Mouse (Mus musculus): Measurements from ENCODE around the gene Creb3l2. TPM values are rescaled to one million over a fixed set of nuclear protein-coding genes. Genes with fewer than 3 reads are reported as not detected.

Creb3l2 gene
- total and polyA plus RNA-seq, 2 experiments from 2014 or later: 2.0 to 5.0 TPM

GRCm38 (mm10) chr6:37429849-37430470 is 12.0 kb downstream of the Creb3l2 start:
- no peak overlapping the region for H3K4me2 ChIP-seq (ENCODE audit: low read depth)
- no peak overlapping the region for H3K9ac ChIP-seq
- ATAC-seq (no peak), DNase-seq (no peak)
- H3K27ac ChIP-seq (ENCODE audit: low read depth, low read length): no peak overlapping the region
- H3K36me3 ChIP-seq (ENCODE audit: insufficient read depth): no peaks in the 10 kb centered on the region
- H3K9me3 ChIP-seq (ENCODE audit: low read length): no peaks in the 10 kb centered on the region
- no peak for TF ChIP-seq CTCF (IDR thresholded peaks at IDR 0.05; ENCODE audit: low read depth)
- no peaks in the 10 kb centered on the region; the same call in 1 of the 2 replicates for H3K4me1 ChIP-seq (ENCODE audit: insufficient read depth)
- no peaks in the 10 kb centered on the region for H3K27me3 ChIP-seq (ENCODE audit: insufficient read depth, low read length)
- WGBS: 87% methylated on average over 3 of the region's 3 CpGs
- H3K4me3 ChIP-seq (ENCODE audit: low read depth, low read length): no peak overlapping the region

GRCm38 (mm10) chr6:37428947-37429346 is 13.0 kb downstream of the Creb3l2 start:
- no peak for TF ChIP-seq CTCF (IDR thresholded peaks at IDR 0.05; ENCODE audit: low read depth)
- Histone ChIP-seq H3K36me3 (ENCODE audit: insufficient read depth) (no peaks in the 10 kb centered on the region), H3K4me1 (ENCODE audit: insufficient read depth) (no peaks in the 10 kb centered on the region; the same call in 1 of the 2 replicates), H3K9me3 (ENCODE audit: low read length) (no peaks in the 10 kb centered on the region), H3K9ac (no peak overlapping the region), H3K4me3 (ENCODE audit: low read depth, low read length) (no peak overlapping the region), H3K4me2 (ENCODE audit: low read depth) (no peak overlapping the region), H3K27ac (ENCODE audit: low read depth, low read length) (no peak overlapping the region), H3K27me3 (ENCODE audit: insufficient read depth, low read length) (no peaks in the 10 kb centered on the region)
- no peak for DNase-seq
- WGBS: 93% methylated on average over 8 of the region's 8 CpGs
- no peak for ATAC-seq

DNA sequence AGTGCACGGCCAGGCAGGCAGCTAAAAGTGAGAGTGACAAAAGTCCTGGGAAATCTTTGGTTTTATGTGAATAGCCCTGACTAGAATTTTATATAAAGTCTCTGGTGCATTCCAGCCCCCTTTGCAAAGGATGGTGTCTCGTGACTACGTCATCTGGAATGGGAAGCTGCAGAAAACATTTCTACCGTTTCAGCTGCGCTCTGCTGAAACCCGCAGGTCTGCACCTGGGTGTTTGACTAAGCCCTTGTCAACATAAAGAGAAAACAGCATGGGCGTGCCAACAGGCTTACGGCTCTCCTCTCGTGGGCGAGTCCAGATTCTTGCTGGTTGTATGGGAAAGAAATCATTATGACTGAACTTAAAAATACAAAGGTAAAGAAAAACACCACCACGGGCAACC is 13.9 kb downstream of the Creb3l2 start:
- Histone ChIP-seq H3K4me3 (ENCODE audit: low read depth, low read length) (no peak overlapping the region), H3K9me3 (ENCODE audit: low read length) (no peaks in the 10 kb centered on the region), H3K36me3 (ENCODE audit: insufficient read depth) (no peaks in the 10 kb centered on the region), H3K4me2 (ENCODE audit: low read depth) (no peak overlapping the region), H3K9ac (no peak overlapping the region), H3K27me3 (ENCODE audit: insufficient read depth, low read length) (no peaks in the 10 kb centered on the region), H3K4me1 (ENCODE audit: insufficient read depth) (no peaks in the 10 kb centered on the region; the same call in 1 of the 2 replicates), H3K27ac (ENCODE audit: low read depth, low read length) (no peak overlapping the region)
- ATAC-seq: no peak
- DNase-seq: no peak
- TF ChIP-seq CTCF (IDR thresholded peaks at IDR 0.05; ENCODE audit: low read depth): no peak
- 78% methylated on average over 11 of the region's 11 CpGs for WGBS

DNA sequence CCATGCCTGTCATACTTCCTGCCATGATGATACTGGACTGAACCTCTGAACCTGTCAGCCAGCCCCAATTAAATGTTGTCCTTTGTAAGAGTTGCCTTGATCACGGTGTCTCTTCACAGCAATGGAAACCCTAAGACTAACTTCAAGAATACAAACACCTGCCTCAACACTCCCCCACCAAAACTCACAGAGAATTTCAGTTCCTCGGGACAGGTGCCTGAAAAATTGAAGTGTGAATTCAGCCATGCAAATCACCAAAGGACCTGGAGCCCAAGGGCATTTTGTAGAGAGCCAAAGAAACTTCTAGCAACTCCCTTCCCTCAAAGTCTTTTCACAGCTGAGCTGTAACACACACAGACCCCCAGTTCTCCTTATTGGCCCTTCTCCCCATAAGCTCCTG is 15.3 kb downstream of the Creb3l2 start:
- no peaks in the 10 kb centered on the region for H3K9me3 ChIP-seq (ENCODE audit: low read length)
- no peaks in the 10 kb centered on the region for H3K36me3 ChIP-seq (ENCODE audit: insufficient read depth)
- TF ChIP-seq CTCF (IDR thresholded peaks at IDR 0.05; ENCODE audit: low read depth): no peak
- 81% methylated on average over 2 of the region's 2 CpGs for WGBS
- DNase-seq: no peak
- no peaks in the 10 kb centered on the region for H3K27me3 ChIP-seq (ENCODE audit: insufficient read depth, low read length)
- no peak overlapping the region for H3K27ac ChIP-seq (ENCODE audit: low read depth, low read length)
- H3K9ac ChIP-seq: no peak overlapping the region
- no peak for ATAC-seq
- no peaks in the 10 kb centered on the region; the same call in 1 of the 2 replicates for H3K4me1 ChIP-seq (ENCODE audit: insufficient read depth)
- H3K4me3 ChIP-seq (ENCODE audit: low read depth, low read length): no peak overlapping the region
- no peak overlapping the region for H3K4me2 ChIP-seq (ENCODE audit: low read depth)

GRCm38 (mm10) chr6:37425833-37426232 is 16.1 kb downstream of the Creb3l2 start:
- H3K27me3 ChIP-seq (ENCODE audit: insufficient read depth, low read length): no peaks in the 10 kb centered on the region
- no peak overlapping the region for H3K9ac ChIP-seq
- no peak overlapping the region for H3K4me2 ChIP-seq (ENCODE audit: low read depth)
- H3K4me3 ChIP-seq (ENCODE audit: low read depth, low read length): no peak overlapping the region
- no peak for DNase-seq
- H3K4me1 ChIP-seq (ENCODE audit: insufficient read depth): no peaks in the 10 kb centered on the region
- no peak overlapping the region for H3K27ac ChIP-seq (ENCODE audit: low read depth, low read length)
- H3K36me3 ChIP-seq (ENCODE audit: insufficient read depth): no peaks in the 10 kb centered on the region
- ATAC-seq: no peak
- H3K9me3 ChIP-seq (ENCODE audit: low read length): no peaks in the 10 kb centered on the region
- 92% methylated on average over 3 of the region's 3 CpGs for WGBS
- no peak for TF ChIP-seq CTCF (IDR thresholded peaks at IDR 0.05; ENCODE audit: low read depth)

DNA sequence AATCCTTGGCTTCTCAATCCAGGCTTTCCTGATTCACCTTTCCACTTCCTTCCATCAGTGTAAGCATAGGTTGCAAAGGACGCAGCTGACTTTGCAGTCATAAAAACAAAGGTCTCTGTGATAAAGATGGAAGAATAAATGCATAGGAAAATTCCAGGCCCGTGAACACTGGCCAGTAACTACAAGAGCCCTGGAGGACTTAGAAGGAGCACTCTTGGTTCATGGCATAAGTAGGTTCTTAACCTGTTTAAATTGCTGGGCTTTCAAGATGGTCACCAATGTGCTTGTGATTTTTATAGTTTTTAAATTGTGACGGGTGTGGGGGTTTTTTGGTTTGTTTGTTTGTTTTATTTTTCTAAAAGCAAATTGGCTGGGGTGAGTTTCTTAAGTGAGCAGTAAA is 16.9 kb downstream of the Creb3l2 start:
- no peaks in the 10 kb centered on the region for H3K36me3 ChIP-seq (ENCODE audit: insufficient read depth)
- H3K27me3 ChIP-seq (ENCODE audit: insufficient read depth, low read length): no peaks in the 10 kb centered on the region
- DNase-seq (no peak), ATAC-seq (no peak)
- WGBS: 92% methylated on average over 3 of the region's 3 CpGs
- H3K4me3 ChIP-seq (ENCODE audit: low read depth, low read length): no peak overlapping the region
- no peak overlapping the region for H3K9ac ChIP-seq
- no peak overlapping the region for H3K4me2 ChIP-seq (ENCODE audit: low read depth)
- no peaks in the 10 kb centered on the region for H3K4me1 ChIP-seq (ENCODE audit: insufficient read depth)
- TF ChIP-seq CTCF (IDR thresholded peaks at IDR 0.05; ENCODE audit: low read depth): no peak
- H3K9me3 ChIP-seq (ENCODE audit: low read length): no peaks in the 10 kb centered on the region
- H3K27ac ChIP-seq (ENCODE audit: low read depth, low read length): no peak overlapping the region

- no peak for TF ChIP-seq CTCF (IDR thresholded peaks at IDR 0.05; ENCODE audit: low read depth)
- no peak overlapping the region for H3K9ac ChIP-seq
- no peaks in the 10 kb centered on the region for H3K4me1 ChIP-seq (ENCODE audit: insufficient read depth)
- H3K4me3 ChIP-seq (ENCODE audit: low read depth, low read length): no peak overlapping the region
- no peak for ATAC-seq
- no peak overlapping the region for H3K27ac ChIP-seq (ENCODE audit: low read depth, low read length)
- no peak for DNase-seq
- 47% methylated on average over 7 of the region's 7 CpGs for WGBS
- no peaks in the 10 kb centered on the region for H3K27me3 ChIP-seq (ENCODE audit: insufficient read depth, low read length)
- H3K36me3 ChIP-seq (ENCODE audit: insufficient read depth): no peaks in the 10 kb centered on the region
- H3K4me2 ChIP-seq (ENCODE audit: low read depth): no peak overlapping the region
- no peaks in the 10 kb centered on the region for H3K9me3 ChIP-seq (ENCODE audit: low read length)
Measured at GRCm38 (mm10) chr6:37424374-37424773, 17.6 kb downstream of the Creb3l2 start.
